Mouse (Mus musculus) stomach, embryonic 14.5 days (tissue): ENCODE results near the gene Gm10662. TPM values are rescaled to one million over a fixed set of nuclear protein-coding genes. Genes with fewer than 3 reads are reported as not detected.
"Not testable (repeated sequence)": the region's sequence is repeated elsewhere in the genome, so short reads cannot be mapped to it uniquely, and the experiment has no call there.

ENCODE experiments used
- ATAC-seq: fragments of 200-750 bp; cut with Nextera tagmentation; 2 replicates; pipeline ENCODE4 v1.8.0; 2017; ENCODE audit warnings: low read depth, moderate TSS enrichment; ENCODE audit not compliant: insufficient number of reproducible peaks, insufficient read depth, low FRiP score
- H3K27ac ChIP-seq: fragments of 300-500 bp; sonication (generic); 2 replicates; pipeline ENCODE4 v1.5.1; 2014; ENCODE audit warnings: mild to moderate bottlenecking, low read length, moderate library complexity, mixed read lengths
- H3K27me3 ChIP-seq: fragments of 300-500 bp; sonication (generic); 2 replicates; pipeline ENCODE4 v1.6.1; 2014; ENCODE audit warnings: low read length, control low read depth, mixed read lengths; ENCODE audit not compliant: control insufficient read depth, insufficient read depth
- H3K36me3 ChIP-seq: fragments of 300-500 bp; sonication (generic); 2 replicates; pipeline ENCODE4 v1.6.1; 2014; ENCODE audit warnings: mild to moderate bottlenecking, control low read depth, low read length, moderate library complexity, mixed read lengths; ENCODE audit not compliant: control insufficient read depth, insufficient read depth
- H3K4me1 ChIP-seq: fragments of 300-500 bp; sonication (generic); 2 replicates; pipeline ENCODE4 v1.6.1; 2014; ENCODE audit warnings: low read length, control low read depth, mixed read lengths; ENCODE audit not compliant: control insufficient read depth, insufficient read depth
- H3K4me2 ChIP-seq: fragments of 300-500 bp; sonication (generic); replicated peaks from 2 replicates; pipeline ENCODE4 v1.6.1; 2014; ENCODE audit warnings: low read depth, low read length, control low read depth
- H3K4me3 ChIP-seq: fragments of 300-500 bp; sonication (generic); 2 replicates; pipeline ENCODE4 v1.5.1; 2014; ENCODE audit warnings: low read depth, low read length, control low read depth
- H3K9ac ChIP-seq: fragments of 300-500 bp; sonication (generic); replicated peaks from 2 replicates; pipeline ENCODE4 v1.6.1; 2014; ENCODE audit warnings: low read depth, mild to moderate bottlenecking, control low read depth, low read length, moderate library complexity, mixed read lengths
- H3K9me3 ChIP-seq: fragments of 300-500 bp; sonication (generic); 2 replicates; pipeline ENCODE4 v1.6.1; 2016; ENCODE audit warnings: low read depth, low read length, control low read depth; ENCODE audit not compliant: control insufficient read depth
- WGBS: fragments of 180-500 bp; shearing (Covaris S2); extraction: QIAGEN DNeasy Blood & Tissue Kit; methylation state at CpG from one replicate; pipeline ENCODE4 v1.1.7; 2014; 5-methylcytosine and 5-hydroxymethylcytosine counted together
- polyA plus RNA-seq: library from polyadenylated mRNA; unstranded; fragments of >200 nt; fragmentation: Nextera tagmentation; extraction: Ambion mirVana; gene quantifications from 2 replicates; pipeline ENCODE4 v1.2.1, GENCODE M21; 2014

Gene Gm10662
- not detected in 2 replicates for polyA plus RNA-seq

DNA sequence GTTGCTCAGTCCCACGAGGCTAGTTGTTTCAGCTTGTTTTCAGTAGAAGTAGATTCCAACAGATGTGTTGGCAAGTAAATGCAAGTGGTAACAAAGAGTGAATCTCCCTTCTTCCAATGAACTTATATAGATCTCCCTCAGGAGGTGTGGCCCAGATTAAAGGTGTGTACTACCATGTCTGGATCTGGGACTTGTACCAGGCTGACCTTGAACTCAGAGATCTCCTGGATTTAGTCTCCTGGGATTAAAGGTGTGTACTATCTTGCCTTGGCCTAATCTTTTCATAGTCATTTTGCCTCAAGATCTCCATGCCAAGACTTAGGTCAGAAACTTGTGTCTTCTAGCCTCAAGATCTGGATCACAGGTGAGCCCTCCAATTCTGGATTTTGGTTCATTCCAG is at the start of gene Gm10662:
Gene Gm10662, minus strand, starts transcription at position 101 of the 400 bp plus-strand sequence.
- not testable (repeated sequence) for H3K4me2 ChIP-seq, H3K36me3 ChIP-seq, H3K27me3 ChIP-seq, H3K9me3 ChIP-seq, H3K4me1 ChIP-seq, H3K27ac ChIP-seq, H3K9ac ChIP-seq, ATAC-seq, H3K4me3 ChIP-seq
- WGBS, result no CpG with 5 or more reads among the region's 1 CpGs

DNA sequence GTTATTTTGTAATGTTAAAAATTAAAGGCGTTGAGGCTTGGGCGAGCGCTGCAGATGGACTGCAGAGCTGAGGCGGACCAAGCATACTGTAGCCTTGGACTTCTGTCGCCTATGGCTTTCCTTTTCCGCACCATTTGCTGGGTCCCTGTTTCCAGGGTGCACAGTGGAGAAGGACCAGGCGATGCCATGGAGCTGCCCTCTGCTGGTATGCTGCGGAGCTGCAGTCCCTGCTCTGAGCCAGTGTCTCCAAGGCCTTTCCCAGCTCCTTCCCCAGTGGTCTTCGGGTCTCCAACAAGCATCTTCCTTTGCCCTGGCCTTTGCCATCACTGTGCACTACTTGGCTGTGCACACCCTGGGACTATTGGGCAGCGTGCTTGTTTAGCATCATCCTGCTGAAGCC is 19.2 kb upstream of the Gm10662 start:
- H3K27ac ChIP-seq, H3K27me3 ChIP-seq, H3K4me1 ChIP-seq, H3K4me2 ChIP-seq, H3K9me3 ChIP-seq, H3K36me3 ChIP-seq, H3K9ac ChIP-seq, H3K4me3 ChIP-seq, ATAC-seq: not testable (repeated sequence)
- WGBS, result 91% methylated on average over 10 of the region's 10 CpGs

Other genes starting within 250 kb of the Gm10662 start
- gene Gm4214, start 159.8 kb downstream of the Gm10662 start, polyA plus RNA-seq, result not detected in 2 replicates
- gene Gm4216, start 124.6 kb downstream of the Gm10662 start, polyA plus RNA-seq, result not detected in 2 replicates
- not detected in 2 replicates for gene Vmn1r163, start 88.9 kb downstream of the Gm10662 start, polyA plus RNA-seq
- not detected in 2 replicates for gene Gm8720, start 77.0 kb downstream of the Gm10662 start, polyA plus RNA-seq
- not detected in 2 replicates for gene Vmn1r165, start 72.9 kb upstream of the Gm10662 start, polyA plus RNA-seq
- gene Vmn1r166, start 107.2 kb upstream of the Gm10662 start, polyA plus RNA-seq, result not detected in 2 replicates
- gene Gm6902, start 134.4 kb upstream of the Gm10662 start, polyA plus RNA-seq, result not detected in 2 replicates
- not detected in 2 replicates for gene Nlrp4e, start 156.7 kb upstream of the Gm10662 start, polyA plus RNA-seq
- not detected in 2 replicates for gene Nlrp5, start 241.4 kb upstream of the Gm10662 start, polyA plus RNA-seq